Mouse (Mus musculus): Measurements from ENCODE around the gene Clpb.
A peak's percentile ranks its signal among the peaks of the same experiment; 100 is the strongest.

The Clpb gene

DNA sequence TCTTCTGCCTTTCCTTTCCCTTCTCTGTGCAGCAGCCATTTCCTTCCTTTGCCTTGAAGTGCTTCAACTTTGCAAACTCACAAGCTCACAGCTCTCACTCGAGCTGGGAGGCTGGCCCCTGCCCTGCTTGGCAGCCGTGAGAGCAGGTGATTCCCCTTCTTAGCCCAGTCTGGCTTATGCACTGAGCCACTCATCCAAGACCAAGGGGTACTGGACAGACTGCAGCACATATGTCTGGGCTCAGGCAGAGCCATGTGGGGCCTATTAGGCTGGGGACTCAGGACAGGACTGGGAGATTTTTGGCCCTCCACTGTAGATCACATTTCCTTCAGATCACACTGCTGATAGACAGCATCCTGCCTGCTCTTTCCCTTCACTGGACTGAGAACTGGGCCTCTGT, 10.1 kb downstream of the Clpb start:
- no peak for DNase-seq (ENCODE audit: low spot score in 2 of 2)

DNA sequence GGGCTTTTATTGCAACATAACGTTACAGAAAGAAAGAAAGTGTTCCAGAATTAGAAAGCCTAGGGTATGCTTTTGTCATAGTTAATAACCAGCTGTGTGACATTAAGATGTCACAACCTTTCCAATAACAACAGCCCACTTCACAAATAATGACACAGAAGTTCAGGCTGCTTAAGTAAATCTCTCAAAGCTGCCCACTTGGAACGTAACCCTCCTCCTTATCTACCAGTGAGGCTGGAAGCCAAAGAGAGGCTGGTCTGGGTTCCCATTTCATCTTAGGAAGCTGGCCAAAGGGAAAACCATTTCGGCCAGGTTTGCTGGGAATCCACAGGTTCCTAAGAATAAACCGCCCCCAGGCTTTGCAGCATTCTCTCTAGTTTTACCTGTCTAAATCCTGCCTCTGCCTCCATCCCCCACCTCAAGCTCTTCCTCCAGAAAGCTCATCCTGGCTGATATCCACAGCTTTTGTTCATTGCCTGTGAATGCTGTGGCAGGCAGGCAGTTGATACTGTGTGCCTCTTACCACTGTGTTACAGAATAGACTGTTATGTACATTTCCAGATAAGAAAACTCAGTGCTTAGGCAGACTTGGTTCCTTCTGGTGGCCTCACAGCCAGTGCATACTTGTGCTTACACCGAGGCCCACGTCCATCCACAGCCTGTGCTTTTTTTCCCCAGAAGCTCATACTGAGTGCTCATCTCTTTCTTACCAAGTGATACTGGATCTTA, 12.8 kb downstream of the Clpb start:
- DNase-seq (ENCODE audit: low spot score in 2 of 2): no peak

DNA sequence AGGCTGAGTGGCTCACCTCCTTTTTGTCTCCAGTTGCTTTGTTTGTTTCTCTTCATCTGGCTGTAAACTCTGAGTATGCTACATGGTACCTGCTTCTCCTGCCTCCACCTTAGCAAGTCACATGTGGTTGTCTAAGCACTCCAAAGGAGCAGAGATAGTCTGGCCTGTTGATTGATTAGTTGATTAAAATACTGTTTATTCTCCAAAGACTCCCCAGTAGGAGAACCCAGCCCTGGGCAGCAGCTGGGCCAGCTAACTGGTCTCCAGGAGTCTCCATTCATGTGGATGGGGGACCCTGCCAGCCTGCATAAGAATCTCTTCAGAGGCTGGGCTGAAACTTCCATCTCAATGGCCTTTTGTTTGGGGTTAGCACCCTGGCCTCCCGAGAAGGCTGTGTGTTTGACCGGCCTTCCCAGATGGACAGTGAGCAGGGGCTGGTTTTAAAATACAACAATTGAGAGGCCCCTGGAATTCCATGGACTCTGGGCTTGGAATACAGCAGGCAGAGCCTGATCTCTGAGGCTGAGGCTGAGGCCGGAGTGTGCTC, 13.4 kb downstream of the Clpb start:
- DNase-seq (ENCODE audit: low spot score in 2 of 2): no peak

DNA sequence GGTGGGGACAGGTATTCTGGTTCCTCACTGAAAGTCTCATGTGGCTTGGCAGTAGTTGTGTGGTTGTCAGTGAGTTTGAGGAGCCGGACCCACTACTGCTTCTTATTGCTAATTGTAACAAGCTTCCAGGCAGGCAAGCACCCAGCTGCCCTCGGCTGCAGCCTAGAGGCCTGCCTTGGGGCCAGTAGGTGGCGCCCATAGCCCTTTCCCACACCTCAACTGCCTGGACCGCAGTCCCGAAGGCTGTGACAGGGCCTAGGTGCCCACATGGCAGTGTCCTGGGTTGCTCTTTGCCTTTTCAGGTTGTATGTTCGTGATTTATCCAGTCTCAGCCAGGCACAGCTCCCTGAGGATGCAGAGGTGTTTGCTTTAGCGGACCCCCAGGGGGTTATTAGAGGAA, 16.2 kb downstream of the Clpb start:
- peak; percentile 72 to 77 for DNase-seq (ENCODE audit: low spot score in 2 of 2)

DNA sequence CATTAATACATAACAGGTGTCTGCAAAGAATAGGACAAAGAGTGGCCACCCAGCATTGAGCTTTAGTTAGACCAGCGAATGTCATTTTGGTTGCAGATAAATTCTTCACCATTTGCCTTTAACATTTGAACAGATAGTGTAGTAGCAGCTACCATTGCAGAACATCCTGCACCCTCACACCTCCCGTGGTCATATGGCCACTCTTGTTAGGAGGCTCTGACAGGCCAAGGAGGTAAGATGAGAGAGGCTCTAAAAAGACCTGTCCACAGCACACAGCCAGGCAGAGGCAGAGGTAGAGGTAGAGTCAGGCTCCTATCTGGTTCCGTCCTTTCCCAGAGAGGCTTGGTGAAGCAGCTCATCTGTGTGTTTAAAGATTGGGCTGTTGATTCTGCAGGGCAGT, 17.5 kb downstream of the Clpb start:
- no peak for DNase-seq (ENCODE audit: low spot score in 2 of 2)

DNA sequence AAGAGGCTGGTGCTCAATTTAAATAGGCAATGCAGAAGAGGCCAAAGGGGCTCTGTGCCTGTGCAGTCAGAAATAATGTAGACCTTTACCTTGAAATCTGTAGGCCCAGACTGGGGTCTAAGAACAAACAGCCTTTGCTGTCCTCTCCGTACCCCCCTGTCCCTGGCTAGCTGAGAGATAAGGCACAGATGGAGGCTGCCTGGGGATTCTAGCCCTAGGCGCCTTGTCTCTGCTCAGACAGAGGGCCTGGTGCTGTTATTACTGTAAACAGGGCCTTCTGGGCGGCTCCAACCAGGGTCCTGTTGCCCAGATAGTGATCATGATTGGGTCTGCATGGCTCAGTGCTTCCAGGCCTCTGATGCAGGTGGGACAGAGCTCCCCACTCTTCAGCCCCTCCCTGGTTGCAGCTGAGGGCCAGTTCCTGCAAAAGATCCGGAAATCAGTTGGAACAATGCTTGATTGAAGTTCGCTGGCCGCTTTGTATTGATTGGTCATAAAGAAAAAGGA, 18.2 kb downstream of the Clpb start:
- no peak for DNase-seq (ENCODE audit: low spot score in 2 of 2)

DNA sequence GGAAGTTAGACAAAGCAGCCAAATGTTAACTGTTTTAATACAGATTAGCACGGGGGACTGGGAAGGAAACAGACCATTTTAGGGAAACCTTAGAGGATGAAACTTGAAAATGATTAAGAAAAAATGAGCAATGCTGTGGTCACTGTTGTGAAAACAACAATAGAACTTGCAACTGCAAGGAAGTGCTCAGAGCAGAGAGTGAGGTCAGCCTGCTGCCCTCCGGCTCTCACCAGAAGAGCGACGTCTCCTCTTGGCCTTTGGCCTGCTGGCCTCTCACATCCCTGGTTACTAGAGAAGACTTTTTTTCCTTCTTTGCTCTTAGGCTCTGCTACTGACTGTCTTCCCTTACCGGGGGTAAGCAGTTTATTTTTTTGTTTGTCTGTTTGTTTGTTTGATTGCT, 19.5 kb downstream of the Clpb start:
- no peak for DNase-seq (ENCODE audit: low spot score in 2 of 2)

DNA sequence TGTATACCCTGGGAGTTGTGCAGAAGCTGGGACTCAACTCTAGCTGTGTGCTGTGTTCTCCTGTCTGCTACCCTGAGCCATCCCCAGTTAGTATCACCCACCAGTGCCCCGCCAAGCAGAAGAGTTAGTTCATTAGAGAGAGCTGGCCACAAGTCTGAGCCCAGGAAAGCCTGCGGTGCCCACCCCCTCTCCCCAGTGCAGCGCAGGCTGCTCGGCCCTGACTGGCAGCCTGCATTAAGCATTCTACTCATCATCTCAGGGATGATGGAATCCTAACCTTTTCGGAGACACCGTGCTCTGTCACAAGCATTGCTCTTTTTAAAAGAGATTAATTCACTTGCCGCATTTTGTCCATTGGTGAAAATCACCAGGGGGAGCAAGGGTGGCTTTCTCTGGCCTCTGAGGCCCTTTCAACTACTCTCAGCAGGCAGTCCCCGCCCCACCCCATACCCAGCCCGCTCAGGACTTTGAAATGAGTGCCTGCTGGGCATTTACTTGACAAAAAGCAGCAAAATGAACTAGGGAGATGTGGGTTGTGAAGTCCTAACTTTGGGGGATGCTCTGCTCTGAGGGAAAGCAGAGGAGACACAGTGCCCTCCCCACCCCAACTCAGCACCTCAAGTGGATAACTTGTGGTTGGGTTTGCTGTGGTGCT, 20.7 kb downstream of the Clpb start:
- no peak for DNase-seq (ENCODE audit: low spot score in 2 of 2)

DNA sequence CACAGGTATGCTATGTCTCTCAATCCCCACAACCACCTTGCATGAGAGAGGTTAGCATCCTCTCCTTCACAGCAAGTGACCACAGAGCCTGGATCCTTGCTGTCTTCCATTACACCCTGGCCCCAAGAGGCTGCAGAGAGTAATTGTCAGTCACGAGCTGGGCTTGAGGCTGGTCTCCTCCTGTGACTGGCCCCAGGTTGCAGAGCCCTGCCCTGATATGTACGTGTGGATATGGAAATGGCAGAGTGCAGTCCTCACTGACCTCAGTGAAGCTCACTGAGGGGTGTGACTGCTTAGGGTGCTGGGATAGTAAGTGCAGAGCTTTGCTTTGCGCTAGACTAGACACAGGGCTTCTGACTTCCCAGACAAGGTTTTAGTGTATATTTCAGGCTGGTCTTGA, 21.2 kb downstream of the Clpb start:
- DNase-seq (ENCODE audit: low spot score in 2 of 2): no peak

DNA sequence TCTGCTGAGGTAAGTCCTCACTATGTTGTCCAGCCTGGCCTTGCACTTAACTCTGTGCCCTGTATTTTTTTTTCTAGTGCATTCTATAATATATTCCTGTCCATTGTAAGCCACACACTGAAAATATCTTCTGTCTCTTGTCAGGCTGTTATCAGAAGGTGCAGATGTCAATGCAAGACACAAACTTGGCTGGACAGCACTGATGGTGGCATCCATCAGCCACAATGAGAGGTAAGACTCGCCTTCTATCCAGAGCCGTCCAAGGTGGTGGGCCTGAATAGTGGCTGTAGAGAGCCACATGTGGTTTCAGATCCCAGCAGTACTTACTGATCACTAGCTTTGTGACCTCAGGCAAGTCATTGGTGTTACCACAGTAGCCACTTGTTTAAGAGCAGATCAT, 23.7 kb downstream of the Clpb start:
- no peak for DNase-seq (ENCODE audit: low spot score in 2 of 2)

DNA sequence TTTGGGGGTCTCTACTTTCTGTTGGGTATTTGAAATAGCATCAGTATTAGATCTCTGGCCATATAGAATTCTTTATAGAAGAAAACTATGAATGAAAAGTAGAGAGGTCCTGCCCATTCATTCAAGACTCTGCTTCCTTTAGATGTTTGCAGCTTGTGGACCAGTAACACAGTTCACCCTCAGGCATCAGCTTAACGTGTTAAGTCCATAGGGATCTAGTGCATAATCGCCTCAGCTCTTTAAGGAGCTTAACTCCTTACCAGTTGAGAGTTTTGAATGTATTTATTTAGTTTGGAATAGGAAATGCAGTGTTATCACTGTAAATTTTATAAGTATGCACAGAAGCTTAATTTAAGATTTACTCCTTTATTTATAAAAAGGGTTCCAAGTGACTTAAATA, 27.0 kb downstream of the Clpb start:
- DNase-seq (ENCODE audit: low spot score in 2 of 2): no peak

DNA sequence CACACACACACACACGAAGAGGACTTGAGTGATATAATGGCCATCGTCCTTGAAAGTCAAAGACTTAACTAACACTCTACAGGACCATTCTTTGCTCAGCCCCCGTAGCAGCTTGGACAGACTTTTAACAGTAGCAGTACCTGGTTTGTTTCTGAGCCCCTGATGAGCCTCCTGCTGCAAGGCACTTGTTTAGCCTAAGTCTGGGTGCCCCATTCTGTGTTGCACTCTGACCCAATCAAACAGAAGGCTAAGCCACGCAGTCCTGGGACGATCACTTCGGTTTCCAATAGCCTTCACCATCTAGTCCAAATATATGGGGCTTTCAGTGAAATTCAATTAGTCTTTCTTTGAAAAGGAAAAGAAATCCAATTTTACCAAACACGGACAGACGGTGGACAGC, 28.4 kb downstream of the Clpb start:
- DNase-seq (ENCODE audit: low spot score in 2 of 2): no peak

DNA sequence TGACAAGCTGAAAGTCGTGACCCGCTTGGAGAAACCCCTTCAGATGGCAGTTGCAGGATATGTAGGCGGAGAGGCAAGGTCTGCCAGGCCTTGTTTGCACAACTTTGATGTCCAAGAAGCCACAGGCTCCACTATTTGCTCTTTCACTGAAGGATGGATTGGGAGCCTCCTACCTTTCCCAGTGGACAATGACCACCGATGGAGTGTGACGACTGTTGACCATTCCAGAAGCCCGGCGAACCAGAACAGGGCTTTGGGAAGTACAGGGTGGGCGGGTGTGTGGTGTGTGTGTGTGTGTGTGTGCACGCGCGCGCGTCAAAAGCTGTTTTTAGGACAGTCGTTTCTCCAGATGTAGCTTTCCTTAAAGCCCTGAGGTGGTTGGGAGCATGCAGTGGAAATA, 29.0 kb downstream of the Clpb start:
- DNase-seq (ENCODE audit: low spot score in 2 of 2): no peak

DNA sequence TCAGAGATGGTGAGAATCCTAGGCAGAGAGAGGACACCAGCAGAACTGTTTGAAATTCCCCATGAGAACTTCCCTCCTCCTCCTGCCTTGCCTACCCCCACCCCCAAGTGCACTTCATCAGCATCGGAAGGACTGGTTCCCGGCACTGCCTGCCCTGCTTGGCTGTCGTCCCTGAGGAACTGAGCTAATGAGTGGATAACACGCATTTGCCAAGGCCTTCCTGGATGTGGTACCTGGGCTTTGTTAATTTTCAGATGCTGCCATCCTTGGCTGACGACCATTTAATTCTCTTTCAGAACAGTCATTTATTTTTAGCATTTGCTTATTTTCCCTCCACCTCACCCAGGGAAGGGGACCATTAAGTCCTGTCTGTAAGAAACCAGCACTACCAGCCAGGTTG, 32.0 kb downstream of the Clpb start:
- DNase-seq (ENCODE audit: low spot score in 2 of 2): no peak

DNA sequence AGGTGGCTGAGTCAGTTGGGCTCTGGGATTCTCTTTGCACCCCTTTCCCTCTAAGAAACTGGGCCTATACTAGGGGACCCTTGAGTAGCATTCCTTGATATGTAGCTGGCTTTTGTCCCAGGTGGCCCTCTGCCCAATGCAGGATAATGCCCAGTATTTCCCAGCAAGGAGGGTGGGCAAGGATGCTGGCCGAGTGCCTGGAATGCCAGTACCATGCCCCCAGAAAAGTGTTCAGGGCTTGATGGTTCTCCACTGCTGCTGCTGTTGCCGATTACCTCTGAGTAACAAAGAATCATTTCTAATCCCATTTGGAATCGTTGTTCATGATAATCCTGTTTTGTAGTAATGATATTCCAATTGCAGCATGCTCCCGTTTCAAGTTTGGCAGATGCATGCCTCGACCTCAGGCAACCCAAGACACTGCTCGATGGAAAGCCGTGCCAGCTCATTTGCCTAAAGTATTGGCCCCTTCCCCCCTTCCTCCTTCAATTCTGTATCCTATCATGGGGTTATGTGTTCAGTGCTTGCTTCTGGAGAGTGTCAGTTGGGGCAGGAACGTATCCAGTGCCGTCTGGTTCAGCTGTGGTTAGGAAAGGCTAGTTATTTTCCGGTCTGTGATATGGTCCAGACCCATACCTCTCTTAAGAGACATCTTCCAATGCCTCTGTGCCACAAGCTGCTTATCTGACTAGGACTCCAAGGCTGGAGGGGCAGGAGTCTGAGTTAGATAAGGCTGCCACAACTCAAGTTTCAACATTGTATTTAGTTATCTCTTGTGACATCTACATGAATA, 33.7 kb downstream of the Clpb start:
- DNase-seq (ENCODE audit: low spot score in 2 of 2): no peak

DNA sequence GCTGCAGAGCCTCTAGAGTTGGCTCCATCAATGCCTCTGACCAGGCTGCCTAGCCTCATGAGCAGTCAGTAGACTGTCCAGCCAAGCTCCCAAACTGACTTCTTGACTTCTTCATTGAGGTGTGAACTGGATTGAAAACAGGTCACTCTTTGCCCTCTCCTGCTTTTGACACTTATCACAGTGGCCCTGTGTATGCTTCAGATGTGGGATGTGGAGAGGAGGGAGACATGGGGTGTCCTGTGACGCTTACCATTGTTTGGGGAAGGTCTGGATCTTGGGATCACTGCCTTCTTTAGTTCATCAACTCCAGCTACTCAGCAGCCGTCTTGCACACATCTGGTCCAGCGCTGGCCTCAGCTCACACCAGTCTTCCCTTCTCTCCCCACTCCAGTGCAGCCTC, 36.9 kb downstream of the Clpb start:
- no peak for DNase-seq (ENCODE audit: low spot score in 2 of 2)

DNA sequence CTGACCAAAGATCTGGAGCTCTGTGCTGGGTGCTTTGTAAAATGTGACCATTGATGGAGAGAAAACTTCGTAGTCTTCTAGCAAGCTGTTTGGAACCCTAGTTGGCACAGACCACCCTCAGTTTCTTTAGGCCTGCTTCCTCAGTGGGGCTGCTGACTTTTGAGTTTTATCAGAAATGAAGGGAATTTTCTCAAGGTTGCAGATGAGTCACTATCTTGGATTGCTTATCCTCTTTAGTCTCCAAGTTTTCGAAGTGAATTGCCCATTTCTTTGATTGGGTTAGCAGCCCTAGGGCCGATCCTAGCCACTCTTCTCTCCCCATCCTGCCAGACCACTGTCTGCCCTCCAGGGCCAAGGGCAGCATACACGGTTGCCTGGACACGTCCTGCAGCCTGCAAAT, 39.3 kb downstream of the Clpb start:
- DNase-seq (ENCODE audit: low spot score in 2 of 2): no peak

DNA sequence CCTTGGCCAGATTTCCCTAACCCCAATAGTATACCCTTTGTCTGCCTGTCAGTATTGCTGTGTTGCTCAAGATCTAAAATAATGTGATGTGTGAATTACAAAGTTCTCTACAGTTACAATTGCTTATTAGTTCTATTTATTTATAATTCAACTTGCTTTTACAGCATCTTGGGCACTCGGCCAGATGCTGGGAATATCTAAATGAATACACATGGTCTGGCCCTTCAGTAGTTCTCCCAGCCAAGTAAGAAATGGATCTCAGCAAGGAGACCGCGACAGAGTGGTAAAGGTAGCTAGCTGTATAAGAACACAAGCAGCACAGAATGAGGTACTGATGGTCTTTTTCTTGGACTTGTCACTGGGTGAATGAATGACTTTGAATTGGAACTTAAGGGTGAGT, 46.2 kb downstream of the Clpb start:
- no peak for DNase-seq (ENCODE audit: low spot score in 2 of 2)

DNA sequence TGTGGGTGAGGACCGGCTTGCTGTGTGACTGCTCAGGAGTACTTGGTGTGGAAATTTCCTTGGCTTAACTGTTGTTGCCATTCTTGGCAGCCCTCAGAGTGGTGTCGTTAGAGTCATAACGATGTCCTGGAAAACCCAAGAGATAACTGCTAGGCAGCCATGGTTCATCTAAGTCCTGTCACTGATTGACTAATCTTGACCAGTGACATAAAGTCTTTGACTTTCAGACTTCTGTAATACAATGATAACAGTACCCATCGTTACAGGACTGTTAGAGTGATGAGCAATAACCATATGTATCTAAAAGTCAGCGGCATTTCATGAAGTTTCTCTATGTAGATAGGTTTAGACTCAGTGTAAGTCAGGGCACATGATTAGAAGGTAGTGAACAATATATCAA, 46.8 kb downstream of the Clpb start:
- DNase-seq (ENCODE audit: low spot score in 2 of 2): no peak

DNA sequence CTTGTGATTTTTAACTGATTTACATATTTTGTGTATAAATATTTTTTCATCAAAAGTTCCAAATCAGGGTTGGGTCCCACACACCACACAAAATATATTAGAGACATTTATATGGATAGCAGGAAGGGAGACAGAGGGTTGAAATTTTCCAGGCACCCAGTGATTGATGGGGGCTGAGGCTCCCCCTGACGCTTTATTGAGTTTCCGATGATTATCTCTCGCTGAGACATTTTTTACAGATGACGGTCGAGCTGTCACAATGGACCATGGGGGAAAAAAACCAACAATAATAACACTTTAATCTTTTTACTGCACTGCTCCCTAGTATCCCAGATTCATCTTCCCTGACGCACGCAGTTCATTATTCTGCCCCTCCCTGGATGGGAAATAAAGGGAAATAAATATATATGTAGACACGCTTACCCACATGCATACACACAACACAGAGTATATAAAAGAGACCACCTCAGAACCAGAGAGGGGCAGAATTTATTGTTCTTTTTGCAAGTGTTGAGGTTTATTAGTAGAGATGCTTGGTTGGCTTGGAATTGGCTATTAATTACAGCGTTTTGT, 50.5 kb downstream of the Clpb start:
- no peak for DNase-seq (ENCODE audit: low spot score in 2 of 2)

DNA sequence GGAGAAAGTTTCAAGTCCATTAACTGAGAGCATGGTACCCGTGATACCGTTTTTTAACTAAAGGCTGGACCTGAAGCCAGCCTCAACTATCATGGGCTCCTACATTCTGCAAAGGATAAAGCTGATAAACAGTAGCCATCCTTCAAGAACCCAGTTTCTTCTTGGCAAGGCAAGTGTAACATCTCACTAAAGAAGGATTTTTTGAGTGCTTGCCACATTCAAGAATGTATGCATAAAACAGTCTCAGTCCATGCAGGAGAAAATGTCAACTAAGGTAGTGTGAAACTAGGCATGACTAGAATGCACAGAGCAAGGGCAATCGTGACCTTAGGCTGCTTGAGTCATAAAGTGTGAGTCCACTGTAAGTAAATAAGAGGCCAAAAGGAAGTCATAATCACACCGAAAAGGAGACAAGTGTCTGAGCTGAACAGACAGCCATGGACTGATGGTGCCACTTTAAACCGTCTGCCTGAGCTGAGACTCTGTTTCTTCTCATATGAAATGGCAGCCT, 51.7 kb downstream of the Clpb start:
- DNase-seq (ENCODE audit: low spot score in 2 of 2): no peak

DNA sequence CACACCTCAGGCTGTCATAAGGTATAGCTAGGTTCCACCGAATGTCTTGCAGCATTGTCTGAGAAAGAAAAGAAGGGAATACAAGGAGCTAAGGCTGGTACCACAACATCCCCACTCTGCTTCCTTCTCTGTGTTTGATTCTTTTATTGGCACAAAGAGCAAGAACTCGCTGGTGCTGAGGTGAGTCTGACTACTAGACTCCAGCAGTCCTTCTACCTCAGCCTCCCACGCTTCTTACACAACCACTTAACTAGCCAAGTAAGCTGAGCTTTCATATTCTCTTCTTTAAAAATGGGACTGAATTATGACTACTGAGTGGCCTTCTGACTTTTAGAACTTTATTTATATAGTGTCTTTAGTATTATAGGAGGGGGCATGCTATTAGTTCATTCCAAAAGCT, 56.9 kb downstream of the Clpb start:
- DNase-seq (ENCODE audit: low spot score in 2 of 2): no peak
